Mouse (Mus musculus) ovary, postnatal 14 days (tissue): ENCODE data around the gene Cherp.

Source experiments
- DNase-seq: peaks from one replicate; pipeline ENCODE4 v3.0.0; 2022; ENCODE audit warnings: low spot score

Gene Cherp

DNA sequence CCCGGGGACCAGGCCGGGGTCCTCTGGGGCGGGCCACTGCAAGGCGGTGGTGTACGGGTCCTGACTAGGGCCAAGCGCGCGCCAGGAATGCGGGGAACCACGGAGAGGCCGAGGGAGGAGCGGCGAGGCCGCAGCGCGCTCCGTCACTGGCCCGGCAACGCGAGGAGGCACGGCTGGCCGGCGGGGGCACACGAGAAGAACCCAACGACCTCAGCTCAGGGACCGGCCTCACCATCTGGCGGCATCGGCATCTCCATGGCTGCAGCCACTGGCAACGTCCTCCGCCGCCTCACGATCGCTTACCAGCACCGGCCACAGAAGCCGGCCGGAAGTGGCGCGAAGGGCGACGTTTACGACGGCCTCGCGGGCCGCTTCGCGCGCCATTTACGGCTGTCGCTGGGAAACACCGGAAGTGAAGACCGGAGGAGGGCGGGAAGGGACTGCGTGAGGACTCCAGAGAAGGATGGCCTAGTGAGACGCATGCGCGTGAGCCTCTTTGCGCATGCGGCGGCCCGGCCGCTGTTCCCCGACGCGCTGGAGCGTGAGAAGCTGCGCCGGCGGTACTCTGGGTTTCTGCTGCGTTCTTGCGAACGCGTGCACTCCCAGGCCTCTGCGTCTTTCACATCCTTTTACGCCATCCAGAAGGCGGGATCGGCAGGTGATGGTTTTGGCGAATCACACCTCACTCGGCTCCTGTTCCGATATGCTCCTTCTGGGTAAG is at the start of gene Cherp:
Cherp (minus strand) TSS at position 401 of the 721 bp plus-strand sequence.
- peak; percentile 92 for DNase-seq

DNA sequence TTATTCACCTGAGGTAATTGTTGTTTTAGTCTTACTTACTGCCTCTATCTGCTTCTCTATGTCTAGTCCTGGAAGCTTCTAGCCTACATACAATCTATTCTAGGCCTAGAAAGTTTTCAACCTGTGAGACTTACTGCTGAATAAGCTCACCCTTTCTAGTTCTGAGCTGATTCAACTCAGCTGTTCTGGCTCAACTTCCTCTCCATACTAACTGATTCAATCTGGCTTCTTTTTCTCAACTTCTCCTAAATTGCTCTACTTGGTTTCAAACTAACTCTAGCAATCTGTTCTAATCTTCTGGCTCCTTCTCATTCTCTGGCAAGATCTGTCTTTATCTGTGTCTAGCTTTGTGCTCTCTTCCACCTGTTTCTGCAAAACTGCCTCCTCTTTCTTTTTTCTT is 46.9 kb upstream of the Cherp start:
- no peak for DNase-seq

DNA sequence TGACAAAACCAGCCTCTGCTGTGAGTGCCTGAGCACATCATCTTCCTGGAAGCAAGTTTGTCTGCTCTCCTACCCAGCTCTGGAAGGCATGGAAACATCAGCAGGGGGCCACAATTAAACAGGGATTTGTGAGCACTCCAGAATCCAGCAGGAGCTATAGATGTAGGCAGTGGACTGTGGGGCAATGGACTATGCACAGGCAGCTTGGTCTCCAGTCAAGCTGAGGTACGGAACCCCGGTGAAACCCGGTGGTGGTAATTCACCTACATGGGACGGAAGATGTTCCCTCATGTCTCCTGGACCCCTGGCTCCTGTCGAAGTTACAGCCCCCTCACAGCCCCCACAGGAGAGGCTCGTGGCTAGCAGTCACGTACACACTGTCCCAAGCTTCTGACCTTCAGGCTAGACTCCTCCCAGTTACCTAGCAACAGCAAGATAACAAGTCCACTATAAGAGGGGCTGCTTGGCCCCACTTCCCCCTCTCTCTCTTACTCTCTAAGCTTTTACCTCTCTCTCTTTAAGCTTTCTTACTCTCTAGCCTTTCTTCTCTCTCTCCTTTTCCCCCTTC is 42.5 kb upstream of the Cherp start:
- no peak for DNase-seq

DNA sequence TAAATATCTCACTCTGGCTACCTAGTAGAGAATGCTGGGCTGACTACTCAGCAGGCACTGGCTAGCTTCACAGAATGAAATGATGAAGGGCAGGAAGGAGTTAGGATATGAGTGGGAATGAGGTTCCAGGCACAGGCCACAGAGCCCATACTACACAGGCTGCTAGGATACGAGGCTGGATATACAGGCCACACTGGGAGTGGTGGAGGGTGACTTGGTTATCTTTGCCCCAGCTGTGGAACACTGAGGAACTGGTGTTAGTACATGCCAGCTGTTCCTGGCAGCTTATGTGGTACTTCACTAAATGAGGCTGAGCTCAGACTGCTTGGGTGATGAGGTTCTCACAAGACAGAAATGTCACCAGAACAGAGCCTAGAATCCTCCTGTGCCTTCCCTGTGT is 38.1 kb upstream of the Cherp start:
- DNase-seq: no peak

DNA sequence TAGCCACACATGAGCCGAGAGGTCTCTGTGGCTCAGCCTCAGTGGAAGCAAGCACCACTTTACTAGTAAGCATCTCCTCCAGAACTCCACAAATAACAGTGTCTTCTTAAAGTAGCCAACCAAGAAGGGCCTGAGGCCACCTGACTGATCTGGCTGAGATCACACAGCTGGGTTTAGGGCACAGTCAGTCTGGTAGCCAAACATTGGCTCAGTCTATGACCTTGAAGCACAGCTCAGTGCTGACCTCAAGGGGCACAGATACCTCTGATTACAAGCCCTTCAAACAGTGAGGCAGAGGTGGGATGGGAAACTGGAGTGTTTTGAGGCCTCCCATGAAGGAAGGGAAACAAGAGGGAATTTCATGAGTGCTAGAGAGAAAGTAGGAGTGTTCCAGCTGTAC is 37.6 kb upstream of the Cherp start:
- no peak for DNase-seq

DNA sequence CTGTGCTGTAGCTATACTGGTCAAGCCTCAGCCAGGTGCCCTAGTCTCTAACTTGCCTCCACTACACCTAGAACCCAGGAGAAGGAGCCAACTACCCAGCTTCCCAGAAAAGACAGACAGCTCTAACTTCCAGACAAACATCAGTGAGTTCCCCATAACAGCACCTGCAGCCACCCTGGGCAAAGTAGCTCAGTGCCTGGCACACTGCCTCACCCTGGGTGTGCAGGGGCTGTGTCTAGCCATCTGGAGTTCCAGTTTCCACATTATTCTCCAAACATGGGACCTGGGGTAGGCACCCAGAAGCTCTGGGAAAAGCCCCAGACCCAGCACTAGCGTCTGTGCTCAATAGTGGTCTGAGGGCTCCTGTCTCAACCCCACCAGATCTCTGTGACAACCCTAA is 32.5 kb upstream of the Cherp start:
- DNase-seq: no peak

DNA sequence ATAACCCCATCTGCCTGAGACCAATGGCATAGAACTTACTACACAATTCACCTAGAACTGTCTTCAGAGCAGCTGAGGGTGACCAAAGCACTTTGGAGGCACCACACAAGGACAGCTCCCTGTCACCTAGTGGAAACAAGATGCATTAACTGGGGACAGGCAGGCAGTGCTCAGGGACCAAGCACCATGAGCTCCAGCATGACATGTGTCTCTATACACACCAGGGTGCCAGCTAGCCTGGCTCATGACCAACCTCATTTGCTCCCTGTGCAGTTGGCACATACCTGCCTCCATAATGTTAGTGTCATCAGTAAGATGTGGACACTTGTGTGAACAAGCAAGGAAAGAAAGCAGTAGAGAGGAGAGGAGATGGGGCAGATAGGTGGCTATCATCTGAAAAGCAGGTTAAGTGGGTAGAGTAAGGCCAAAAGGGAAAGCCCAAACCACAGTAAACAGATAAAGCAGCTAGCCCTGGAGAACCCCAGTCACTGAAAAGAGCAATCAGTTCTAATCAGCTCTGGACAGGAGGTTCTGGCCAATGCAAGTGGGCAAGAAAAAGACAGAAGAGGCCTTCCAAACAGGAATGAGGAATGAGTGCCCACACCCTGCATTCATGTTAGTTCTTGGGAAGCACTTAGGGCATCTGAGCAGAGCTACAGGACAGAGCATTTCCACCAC is 29.8 kb upstream of the Cherp start:
- DNase-seq: no peak

DNA sequence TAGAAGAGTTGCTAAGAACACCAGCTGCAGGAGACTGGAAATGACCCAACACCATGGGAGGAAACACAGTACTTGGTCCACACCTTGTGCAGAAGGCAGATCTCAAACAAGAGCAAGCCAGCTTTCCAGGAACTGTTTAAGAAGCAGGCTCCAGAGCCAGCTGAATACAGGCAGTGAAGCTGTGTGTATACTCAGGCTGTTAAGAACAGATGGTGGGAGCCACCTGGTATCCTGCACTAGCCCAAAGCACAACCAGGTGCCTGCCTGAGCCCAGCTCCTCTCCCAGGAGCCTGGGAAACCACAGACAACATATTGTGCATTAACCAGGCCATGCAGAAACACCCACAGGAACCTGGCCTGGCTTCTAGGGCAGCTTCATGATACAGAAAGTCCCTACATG is 29.1 kb upstream of the Cherp start:
- no peak for DNase-seq

DNA sequence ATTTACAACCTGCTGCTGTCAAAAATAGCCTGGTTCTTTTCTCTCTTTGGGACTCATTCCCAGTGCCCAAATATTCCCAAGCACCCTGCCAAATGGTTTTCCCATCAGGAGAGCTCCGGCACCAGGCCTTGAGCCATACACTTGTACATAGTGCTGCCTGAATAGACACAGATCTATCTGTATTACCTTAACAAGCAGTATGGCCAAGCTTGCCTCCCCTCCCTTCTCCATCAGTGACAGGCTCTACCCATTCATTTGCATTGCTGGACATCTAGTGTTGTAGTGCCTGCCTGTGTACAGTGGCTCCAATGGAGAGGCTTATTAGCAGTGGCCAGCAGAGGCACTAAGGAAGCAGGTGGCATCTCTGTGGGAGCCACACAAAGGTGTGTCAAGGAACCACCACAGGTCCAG is 25.5 kb upstream of the Cherp start:
- DNase-seq: no peak

DNA sequence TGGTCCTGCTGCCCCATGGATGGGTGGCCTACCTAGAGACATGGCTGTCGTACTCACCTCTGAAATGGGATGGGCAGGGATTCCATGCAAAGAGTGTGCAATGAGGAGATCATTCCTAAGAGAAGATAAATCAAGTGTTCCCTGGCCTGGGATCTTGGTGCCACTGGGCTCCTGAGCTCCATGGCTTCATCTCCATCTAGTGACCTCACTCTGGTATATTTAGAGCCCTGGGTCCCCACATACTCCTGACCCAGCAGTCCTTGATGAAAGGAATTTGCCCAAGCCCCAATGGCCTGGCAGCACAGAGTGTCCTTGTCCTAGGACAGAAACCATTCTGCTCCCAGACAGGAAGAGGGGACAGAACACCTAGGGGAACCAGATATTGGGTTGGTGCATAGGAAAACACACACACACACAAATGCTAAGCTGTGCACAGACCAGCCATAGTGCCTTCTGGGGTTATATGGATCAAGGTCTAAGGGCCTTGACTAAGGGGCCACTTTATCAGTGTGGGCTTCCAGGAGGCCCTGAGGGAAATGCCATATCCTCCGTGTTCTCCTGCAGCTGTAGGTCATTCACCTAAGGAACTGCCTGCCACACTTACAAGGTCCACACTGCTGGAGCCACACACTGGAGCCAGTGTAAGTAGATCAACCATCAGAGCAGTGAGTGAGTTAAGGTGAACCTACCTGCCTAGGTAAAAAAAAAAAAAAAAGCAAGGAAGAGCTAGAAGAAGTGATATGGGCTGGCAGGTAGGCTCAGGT is 24.7 kb upstream of the Cherp start:
- DNase-seq: no peak

DNA sequence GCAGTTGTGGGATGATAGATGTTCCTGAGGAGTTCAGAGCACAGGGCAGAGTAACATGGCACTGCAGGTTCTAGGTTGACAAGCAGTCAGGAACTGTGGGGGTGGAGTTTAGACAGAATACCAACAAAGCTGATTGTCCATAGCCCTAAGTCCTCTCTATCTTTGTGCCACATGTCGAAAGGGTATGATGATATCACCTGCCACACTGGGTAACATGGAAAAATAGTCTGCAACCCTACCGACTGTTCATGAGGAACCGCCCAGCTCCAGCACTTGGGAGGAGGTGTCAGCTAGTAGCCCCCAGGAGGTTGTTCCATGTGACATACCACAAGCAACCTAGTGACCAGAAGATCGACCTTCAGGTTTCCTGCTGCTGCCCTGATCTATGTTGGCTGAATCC is 23.5 kb upstream of the Cherp start:
- no peak for DNase-seq

DNA sequence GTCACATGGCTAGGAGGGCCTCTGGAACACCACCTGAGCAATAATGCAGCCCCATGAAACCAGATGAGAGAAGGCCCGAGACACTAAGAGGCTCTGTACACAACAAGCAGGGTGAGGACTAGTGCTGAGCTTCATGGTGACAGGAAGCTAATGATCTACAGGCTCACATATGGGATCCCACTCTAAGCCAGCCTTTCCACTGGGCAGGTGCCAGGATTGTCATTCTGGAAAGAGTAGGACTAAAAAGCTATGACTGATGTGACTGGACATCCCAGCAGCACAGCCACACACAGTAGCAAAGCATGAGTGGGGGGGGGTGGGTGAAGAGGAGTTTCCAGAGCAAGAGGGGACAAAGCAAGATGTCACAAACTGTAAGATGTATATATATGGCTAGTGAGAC is 22.9 kb upstream of the Cherp start:
- no peak for DNase-seq

DNA sequence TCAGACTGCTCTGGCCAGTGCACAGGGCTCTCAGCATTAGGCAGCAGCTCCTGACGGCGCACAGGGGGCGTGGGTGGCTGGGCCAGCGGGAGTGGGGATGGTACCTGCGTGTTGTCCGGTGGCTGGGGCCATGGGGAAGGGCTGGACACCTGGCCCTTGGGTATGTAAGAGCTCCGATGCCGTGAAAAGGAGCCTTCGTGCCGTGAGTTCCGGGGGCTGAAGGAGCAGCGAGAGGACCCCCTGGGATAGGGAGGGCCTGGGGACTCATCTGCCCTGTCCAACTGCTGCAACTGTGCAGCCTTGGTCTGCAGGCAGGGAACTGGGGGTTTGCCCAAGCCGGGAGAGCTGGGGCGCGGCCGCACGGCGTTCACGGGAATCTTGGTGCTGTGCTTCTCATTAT is 21.2 kb upstream of the Cherp start:
- no peak for DNase-seq

DNA sequence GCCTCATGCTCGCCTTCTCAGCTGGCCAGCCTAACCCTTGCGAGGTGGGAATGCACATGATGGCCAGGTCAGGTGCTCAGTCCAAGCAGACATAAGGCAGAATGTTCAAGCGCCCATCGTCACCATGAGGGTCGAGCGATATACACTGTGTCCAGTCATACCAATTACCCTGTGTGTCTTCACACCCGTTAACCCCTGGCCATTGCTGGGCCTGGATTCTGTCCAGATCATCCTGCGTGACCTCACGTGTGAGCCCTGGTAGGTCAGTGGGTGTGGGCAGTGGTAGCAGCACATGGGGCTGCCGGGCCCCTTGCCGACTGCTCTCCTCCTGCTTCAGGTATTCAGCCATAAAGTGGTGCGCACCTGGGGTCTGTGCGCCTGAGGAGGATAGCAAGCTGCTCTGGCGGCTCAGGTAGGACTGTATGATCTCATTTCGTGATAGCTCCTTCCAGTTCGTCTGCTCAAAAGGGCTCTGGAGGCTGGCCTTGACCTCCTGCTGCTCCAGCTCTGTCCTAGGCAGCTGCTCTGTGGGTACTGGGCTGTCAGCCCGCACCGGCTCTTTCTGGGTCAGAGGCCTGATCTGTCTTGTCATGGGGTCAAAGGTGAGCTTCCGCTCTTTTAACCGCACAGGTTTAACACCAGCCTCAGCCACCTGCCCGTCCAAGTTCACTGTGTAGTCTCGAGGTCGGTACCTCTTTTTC is 20.5 kb upstream of the Cherp start:
- no peak for DNase-seq

DNA sequence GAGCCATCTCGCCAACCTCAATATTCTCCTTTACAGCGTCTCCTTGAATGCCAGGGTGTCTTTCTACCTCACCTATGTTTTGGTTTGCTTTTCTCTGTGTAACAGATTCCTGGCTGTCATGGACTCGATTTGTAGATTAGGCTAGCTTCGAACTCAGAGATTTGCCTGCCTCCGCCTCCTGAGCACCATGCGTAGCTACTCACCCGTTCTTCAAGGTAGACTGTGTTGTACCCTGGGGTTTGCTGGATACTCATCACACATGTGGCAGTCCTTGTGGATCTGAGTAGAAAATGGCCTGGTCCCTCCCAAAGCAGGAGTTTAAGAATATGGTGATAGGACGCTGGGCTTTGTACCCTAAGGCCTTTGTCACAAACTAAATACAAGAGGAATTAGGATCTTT is 18.4 kb upstream of the Cherp start:
- DNase-seq: no peak

DNA sequence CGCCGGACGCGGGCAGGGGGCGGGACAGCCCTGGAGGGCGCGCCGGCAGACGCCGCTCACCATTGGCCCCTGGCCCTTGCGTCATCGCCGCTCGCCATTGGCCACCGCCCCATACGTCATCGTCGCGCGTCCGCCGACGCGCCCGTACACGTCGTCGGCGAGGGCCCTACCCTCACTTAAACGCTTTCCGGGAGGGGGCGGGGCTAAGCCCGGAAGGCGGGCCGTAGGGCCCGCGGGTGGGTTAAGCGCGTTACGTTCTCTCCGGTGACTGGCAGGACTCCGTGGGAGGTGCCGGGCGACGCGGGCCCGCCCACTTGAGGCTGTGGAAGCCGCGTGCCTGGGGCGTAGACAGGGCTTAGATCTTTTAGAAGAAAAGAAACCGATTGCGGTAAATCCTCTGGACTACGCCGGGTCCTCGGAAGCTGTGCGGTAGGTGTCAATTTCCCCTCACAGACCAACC is 17.6 kb upstream of the Cherp start:
- DNase-seq: peak; percentile 99

DNA sequence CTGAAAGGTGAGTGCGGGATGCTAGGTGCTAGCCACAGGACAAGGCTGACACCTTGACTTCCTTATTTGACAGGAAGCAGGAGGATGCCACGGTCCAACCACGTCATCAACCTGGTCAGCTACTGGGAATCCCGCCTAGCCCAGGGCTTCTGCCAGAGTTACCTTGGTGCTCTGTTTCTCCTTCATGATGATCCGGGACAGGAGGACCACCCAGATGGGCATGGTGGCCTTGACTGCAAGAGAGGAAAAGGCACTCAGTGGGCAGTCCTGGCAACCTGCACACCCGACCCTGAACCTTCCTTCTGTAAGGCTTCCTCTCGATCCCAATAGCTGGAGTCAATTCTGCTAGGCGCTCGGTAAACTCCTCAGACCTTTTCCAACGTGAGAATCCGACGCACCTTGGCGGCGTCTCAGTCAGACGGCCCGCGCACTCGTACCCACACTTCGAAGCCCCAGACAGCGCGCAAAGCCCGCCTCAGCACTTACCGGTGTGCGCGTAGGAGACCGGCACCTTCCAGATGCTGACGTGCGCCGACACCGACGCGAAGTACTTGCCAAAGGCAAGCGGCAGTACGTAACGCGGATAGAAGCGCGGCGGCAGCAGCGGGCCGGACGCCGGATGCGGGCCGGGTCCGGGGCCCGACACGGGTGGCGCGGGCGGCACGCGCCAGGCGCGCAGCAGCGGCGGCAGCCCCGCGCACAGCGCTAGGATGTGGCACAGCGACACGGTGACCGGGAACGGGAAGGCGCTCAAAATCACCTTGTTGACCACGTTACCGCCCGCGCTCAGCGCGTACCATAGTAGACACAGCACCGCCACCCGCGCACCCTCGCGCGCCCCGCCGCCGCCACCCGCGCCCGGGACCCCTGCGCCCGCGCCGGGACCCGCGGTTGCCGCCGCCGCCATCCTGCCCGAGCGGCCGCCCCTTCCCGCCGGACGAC is 16.9 kb upstream of the Cherp start, which contains the start of gene Slc35e1:
Slc35e1 (minus strand) TSS at position 935 of the 942 bp plus-strand sequence.
- DNase-seq: peak; percentile 25

DNA sequence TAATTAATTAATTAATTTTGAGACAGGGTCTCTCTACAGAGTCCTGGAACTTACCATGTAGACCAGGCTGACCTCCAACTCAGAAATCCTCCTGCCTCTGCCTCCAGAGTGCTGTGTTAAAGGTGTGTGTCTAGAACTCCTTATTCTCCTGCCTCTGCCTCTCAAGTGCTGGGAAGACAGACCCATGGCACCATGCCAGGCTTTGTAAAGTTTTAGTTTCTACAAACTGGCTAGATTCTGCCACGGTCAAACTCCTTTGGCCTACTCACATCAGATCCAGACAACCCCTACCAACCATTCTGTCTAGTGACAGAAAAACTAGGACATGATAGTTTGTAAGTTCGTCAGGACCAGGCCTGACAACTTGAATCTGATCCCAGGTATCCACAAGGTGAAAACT is 16.0 kb upstream of the Cherp start:
- DNase-seq: no peak

DNA sequence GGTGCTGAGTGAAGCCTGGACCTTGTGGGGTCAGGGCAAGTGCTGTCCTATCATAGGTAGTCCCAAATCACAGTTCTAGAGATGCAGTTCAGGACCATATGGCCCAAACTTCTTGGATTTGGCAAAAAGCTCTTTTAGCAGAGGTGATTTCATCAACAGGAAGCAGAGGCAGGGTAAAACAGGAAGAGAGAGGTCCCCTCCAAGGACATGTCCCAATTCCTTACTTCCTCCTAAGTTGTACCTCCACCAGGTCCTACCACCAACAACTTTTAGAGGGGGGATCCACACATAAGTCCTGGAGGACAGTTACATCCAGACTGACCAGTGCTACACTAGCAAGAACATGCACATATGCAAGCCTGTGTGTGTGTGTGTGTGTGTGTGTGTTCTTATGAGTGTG is 12.0 kb upstream of the Cherp start:
- DNase-seq: no peak

DNA sequence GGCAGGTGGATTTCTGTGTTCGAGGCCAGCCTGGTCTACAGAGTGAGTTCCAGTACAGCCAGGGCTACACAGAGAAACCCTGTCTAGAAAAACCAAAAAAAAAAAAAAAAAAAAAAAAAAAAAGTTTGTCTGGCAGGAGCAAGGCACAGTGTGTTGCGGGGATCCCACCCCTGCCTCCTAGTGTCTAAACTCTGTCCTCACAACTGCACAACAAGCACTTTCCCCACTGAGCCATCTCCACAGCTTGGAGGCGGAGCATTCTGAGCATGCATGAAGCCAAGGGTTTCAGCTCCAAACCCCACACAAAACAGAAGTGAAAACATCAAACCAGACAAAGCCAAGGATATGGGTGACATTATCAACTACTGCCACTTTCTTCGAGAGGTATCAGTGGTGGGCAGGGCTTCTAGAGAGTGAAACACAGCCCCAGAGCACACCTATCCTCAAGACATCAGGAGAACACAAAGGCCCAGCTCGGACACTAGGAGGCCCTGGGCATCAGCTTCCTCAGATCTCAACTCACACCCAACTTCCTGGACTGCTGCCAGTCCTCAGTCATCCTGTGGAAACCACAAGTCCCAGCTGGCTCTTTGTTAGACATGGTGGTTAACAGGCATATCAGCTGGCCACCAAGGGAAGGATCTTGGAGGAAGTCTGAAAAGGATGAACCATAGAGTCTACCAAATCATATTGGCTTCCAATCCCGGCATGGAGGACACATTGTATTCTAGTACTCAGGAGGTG is 10.6 kb upstream of the Cherp start:
- DNase-seq: no peak
